In the genomic region with DNA sequence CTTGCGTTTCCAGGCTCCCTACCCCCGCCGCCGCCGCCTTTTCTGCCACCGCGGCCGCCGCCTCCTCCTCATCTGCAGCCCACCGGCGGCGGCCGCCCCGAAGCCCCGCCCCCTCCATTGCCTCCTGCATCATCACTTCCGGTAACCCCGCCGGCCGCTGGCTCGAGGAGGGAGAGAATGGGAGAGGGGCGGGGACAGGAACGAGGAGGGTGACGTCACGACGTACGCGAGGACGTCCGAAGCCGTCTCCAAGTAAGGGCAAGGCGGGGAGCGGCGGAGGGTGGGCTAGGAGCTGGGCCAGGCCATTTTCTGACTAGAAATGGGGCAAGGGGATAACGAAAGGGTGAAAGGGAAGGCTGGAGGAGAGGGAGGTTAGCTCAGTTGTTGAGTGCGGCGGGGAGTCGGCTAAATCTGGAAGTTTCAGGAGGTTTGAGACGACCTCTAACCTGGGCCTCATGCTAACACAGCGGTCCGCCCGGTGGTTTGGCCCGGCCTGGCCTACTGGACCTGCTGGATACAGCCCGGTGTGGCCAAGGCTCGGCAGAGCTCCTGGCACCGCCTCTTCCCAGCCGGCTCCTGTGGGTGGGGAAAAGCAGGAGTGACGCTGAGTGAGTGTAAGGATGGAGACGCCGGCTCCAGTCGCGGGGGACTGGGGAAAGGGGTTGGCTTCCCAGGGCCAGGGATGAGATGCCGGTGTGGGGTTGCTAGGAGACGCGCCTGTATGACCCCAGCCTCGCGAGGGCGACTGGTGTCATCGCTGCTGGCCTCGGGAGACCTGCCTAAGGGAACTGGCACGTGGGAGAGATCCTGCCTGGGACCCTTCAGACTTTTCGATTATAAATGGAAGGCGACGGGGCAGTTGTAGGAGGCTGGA, we compare ENCODE assay signal across 8 mouse cellular contexts. TPM values are rescaled to one million over a fixed set of nuclear protein-coding genes. Genes with fewer than 3 reads are reported as not detected.
A peak's percentile ranks its signal among the peaks of the same experiment; 100 is the strongest.
DNase-seq lines count a peak whose midpoint lies in the region; ATAC-seq and TF ChIP-seq lines count a peak whose summit lies in the region.

Gene Lyrm1, plus strand, starts transcription at position 223 of the 874 bp plus-strand sequence.
Gene Dcun1d3, minus strand, starts transcription at position 660 of the 874 bp plus-strand sequence.

- peak within 1 kb of the TSS; percentile 96 for H3K27ac ChIP-seq in cortical plate, adult 2 months (ENCODE audit: insufficient read depth, low read length)

- H3K4me1 ChIP-seq in cortical plate, adult 2 months (ENCODE audit: control insufficient read depth, insufficient read depth, low read length): peaks cover 2% of the 10 kb centered on the region; the same call in 1 of the 2 replicates

- intact Hi-C loops in left cerebral cortex, postnatal 10 days (cut with DNase I): loop anchor here (5.0 kb wide), 1 partner anchor 34 kb away; no protein-coding TSS in a partner anchor

- no peak for TF ChIP-seq CTCF in cortical plate, adult 2 months (IDR thresholded peaks at IDR 0.05; ENCODE audit: extremely low read depth, insufficient read depth, low read length)

- peak; percentile 98 for DNase-seq in gastrocnemius, postnatal 10 days
- peak; percentile 99 to 100 for DNase-seq in left cerebral cortex, postnatal 10 days (ENCODE audit: extremely low spot score in 1 of 2, low spot score in 2 of 2)
- DNase-seq in right cerebral cortex, postnatal 25 days: peak; percentile 96
- DNase-seq in urinary bladder, postnatal 4 days (ENCODE audit: low spot score in 2 of 2): peak; percentile 97 to 99

- peak within 1 kb of the TSS; percentile 70 for H3K4me3 ChIP-seq in cortical plate, adult 2 months (ENCODE audit: insufficient read depth, low read length)

- ATAC-seq in activated CD4-positive, CD25-positive, alpha-beta regulatory T cell, adult 4 months: peak; percentile 97
- ATAC-seq in inflammation-experienced regulatory T-cells, adult 6 months: peak; percentile 96
- peak; percentile 96 for ATAC-seq in megakaryocyte-erythroid progenitor cell, adult 5-6 weeks (replicated peaks; ENCODE audit: low FRiP score, low TSS enrichment, poor library complexity, severe bottlenecking)

- peak; percentile 65; the same call in 1 of the 2 replicates for TF ChIP-seq POLR2A in cortical plate, adult 2 months (IDR thresholded peaks at IDR 0.05; ENCODE audit: extremely low read depth, insufficient read depth, low read length)

RNA-seq across cellular contexts. Expression of gene Lyrm1, which starts in this region (rescaled TPM):
- polyA plus RNA-seq in activated CD4-positive, CD25-positive, alpha-beta regulatory T cell, adult 4 months (2017; shearing (Covaris generic)): 10 to 100 TPM; 20.3 to 22.3 TPM
- polyA plus RNA-seq in cortical plate, adult 2 months (2012; rRNA removed): 16.3 and 19.5 TPM in 2 replicates
- total RNA-seq in gastrocnemius, postnatal 10 days (2021): 1 to 10 TPM; 9.2 to 9.9 TPM
- polyA plus RNA-seq in inflammation-experienced regulatory T-cells, adult 6 months (2017; shearing (Covaris generic)): 10 to 100 TPM; 16.8 to 26.1 (median 17.9) TPM
- total RNA-seq in left cerebral cortex, postnatal 10 days (2021): 10 to 100 TPM in 1 of 2 experiments, 1 to 10 TPM in 1; 9.0 to 10.6 TPM
- 3.0 and 5.2 TPM in 2 replicates for total RNA-seq in megakaryocyte-erythroid progenitor cell, adult 5-6 weeks (2014; fragmentation: Nextera tagmentation)
- 1.8 TPM in 1 of 2 replicates, not detected in the other for total RNA-seq in megakaryocyte-erythroid progenitor cell, adult 5-6 weeks (2017)

RNA-seq across cellular contexts. Expression of gene Dcun1d3, which starts in this region (rescaled TPM):
- polyA plus RNA-seq in activated CD4-positive, CD25-positive, alpha-beta regulatory T cell, adult 4 months (2017; shearing (Covaris generic)): 1 to 10 TPM; 6.1 to 7.7 TPM
- polyA plus RNA-seq in cortical plate, adult 2 months (2012; rRNA removed): 8.8 and 10.9 TPM in 2 replicates
- total RNA-seq in gastrocnemius, postnatal 10 days (2021): 10 to 100 TPM; 12.0 to 14.6 TPM
- polyA plus RNA-seq in inflammation-experienced regulatory T-cells, adult 6 months (2017; shearing (Covaris generic)): 1 to 10 TPM; 5.8 to 10.0 (median 9.4) TPM
- total RNA-seq in left cerebral cortex, postnatal 10 days (2021): 10 to 100 TPM; 19.5 to 26.5 TPM
- total RNA-seq in megakaryocyte-erythroid progenitor cell, adult 5-6 weeks (2014; fragmentation: Nextera tagmentation): 0.94 and 2.5 TPM in 2 replicates
- 2.2 and 4.7 TPM in 2 replicates for total RNA-seq in megakaryocyte-erythroid progenitor cell, adult 5-6 weeks (2017)

Comparison
In these comparisons a context has a peak if more than half of its experiments do, and no peak if none do; other contexts are left out.
1. Peak in every context shown above with its lines: DNase-seq, ATAC-seq, H3K4me3 ChIP-seq and H3K27ac ChIP-seq.